ENCODE assay signal across 9 mouse cellular contexts in the genomic region with DNA sequence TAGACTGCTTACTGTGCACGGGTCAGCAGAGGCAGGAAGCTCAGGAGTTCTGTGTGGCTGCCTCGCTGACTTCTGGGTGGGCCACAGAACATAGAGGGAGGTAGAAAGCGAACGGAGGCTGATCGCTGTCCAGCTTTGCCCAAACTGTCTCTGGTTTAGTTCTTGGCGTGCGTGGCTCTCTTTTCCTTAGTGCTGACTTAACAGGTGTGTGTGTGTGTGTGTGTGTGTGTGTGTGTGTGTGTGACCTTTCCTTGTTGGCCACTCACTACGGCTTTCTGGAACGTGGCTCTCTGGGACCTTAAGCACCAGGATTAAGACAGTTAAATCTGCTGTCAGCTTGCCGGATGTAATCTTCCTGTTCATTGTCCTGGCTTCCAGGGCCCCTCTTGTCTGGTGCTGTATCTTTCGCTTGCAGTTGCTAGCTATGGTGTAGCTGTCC. TPM values are rescaled to one million over a fixed set of nuclear protein-coding genes. Genes with fewer than 3 reads are reported as not detected.
DNase-seq lines count a peak whose midpoint lies in the region; TF ChIP-seq lines count a peak whose summit lies in the region.
"Had no signal": no experiment of that assay in that cellular context is flagged by ENCODE, and none has a peak within 500 bp of the region (broad histone marks: within the 10 kb centered on the region; RNA-seq: fewer than 3 reads in every experiment).

No protein-coding gene starts in this region.

- no peak for TF ChIP-seq CTCF in left cerebral cortex, adult 2 months (IDR thresholded peaks at IDR 0.05)

- H3K4me3 ChIP-seq in left cerebral cortex, adult 2 months = no peak overlapping the region
- H3K4me3 ChIP-seq: neural tube, embryonic 12.5 days had no signal

- no peak overlapping the region for H3K27ac ChIP-seq in left cerebral cortex, adult 2 months
- H3K27ac ChIP-seq: neural tube, embryonic 12.5 days had no signal

- peak; percentile 41 for DNase-seq in ZHBTc4 (ENCODE audit: low read depth, low spot score)
- peak; percentile 44 for DNase-seq in embryo, embryonic 11 days
- DNase-seq in kidney, adult 11 months = peak; percentile 57
- peak; percentile 24 to 45 for DNase-seq in lung, postnatal 4 days
- no peak for DNase-seq in left cerebral cortex, adult 9 months (ENCODE audit: low spot score in 2 of 2)
- DNase-seq in spleen, adult 18-20 months = no peak
- no peak for DNase-seq in left cerebral cortex, adult 2 months (ENCODE audit: extremely low spot score in 1 of 2, low spot score in 2 of 2)
- no peak for DNase-seq in frontal cortex, postnatal 25 days (ENCODE audit: low spot score in 2 of 2)

- intact Hi-C loops in left cerebral cortex, adult 2 months (cut with DNase I) = no loop called here

RNA-seq across cellular contexts. Expression of a gene that starts 18.6 kb away (rescaled TPM):
- total RNA-seq in left cerebral cortex, adult 2 months (2021) = 10 to 100 TPM; 20.5 to 22.5 TPM

Comparison
In these comparisons a context has a peak if more than half of its experiments do, and no peak if none do; other contexts are left out.
1. DNase-seq: peak in ZHBTc4 (single experiment), embryo, embryonic 11 days (single experiment), kidney, adult 11 months (single experiment) and lung, postnatal 4 days (2 of 2); none in left cerebral cortex, adult 9 months (0 of 2), spleen, adult 18-20 months (0 of 2), left cerebral cortex, adult 2 months (0 of 2) and frontal cortex, postnatal 25 days (0 of 2).